Mouse (Mus musculus) T-helper 2 cell (primary cell): Measurements from ENCODE around the gene Agrp.

Source experiments
- in situ Hi-C: fragments of 300-600 bp; cut with MboI, MseI; formaldehyde crosslinking; loops from one replicate; pipeline ENCODE4 v1.15.1; 2025; ENCODE audit warnings: high pct_unique_total_duplicates

Gene Agrp

DNA sequence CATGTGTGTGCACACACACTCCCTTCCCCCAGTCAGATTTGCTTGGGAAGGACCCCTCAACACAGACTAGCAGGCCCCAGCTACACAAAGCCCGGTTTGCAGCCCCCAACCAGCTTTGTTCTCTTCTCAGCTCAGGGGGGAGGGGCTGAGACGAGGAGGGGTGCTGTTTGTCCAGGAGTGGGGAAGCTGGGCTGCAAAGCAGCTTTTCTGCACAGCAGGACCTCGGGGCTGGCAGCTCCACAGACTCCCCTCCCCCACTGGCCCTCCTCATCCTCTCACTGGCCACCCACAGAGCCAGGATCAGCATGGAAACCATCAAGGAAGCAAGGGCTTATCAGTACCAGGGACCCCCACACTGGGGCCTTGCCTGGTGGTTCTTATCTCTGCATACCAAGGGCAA is 116.1 kb downstream of the Agrp start:
- in situ Hi-C loops: no loop called here

DNA sequence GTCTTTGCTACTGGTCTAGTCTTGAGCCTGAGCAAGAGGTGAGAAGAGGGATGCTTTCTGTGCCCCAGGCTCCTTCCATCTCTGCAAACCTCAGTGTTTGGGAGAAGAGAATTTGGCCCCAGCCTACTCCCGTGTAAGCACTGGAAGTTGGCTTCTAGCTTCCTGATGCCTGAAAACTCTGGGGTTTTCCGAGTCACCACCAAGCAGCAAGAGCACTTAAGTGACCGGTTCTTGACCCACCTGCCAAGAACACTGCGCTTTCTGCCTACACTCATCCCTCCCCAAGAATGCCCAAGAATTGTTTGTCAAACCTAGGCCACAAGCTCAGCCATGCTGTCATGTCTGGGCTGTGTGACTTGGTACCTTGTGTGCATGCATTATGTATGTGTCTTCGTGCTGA is 116.7 kb downstream of the Agrp start:
- in situ Hi-C loops: no loop called here

DNA sequence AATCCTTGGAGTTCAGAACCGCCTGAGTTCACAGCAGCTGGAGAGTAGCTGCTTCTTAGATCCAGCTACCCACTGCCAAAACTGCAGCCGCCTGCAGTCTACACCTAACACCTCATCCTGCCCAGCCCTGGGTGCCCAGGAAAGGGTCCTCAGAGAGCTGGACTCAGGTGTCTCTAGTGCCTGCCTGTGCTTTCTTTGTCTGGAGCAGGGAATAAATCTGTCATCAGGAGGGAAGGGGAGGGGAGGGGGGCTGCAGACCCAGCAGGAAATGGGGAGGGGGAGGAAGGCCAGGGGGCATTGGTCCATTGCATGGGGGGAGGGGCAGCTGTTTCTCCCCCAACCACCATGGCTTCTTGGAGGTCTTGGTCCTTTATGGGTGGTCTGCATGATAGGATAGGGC is 117.6 kb downstream of the Agrp start:
- in situ Hi-C loops: no loop called here

DNA sequence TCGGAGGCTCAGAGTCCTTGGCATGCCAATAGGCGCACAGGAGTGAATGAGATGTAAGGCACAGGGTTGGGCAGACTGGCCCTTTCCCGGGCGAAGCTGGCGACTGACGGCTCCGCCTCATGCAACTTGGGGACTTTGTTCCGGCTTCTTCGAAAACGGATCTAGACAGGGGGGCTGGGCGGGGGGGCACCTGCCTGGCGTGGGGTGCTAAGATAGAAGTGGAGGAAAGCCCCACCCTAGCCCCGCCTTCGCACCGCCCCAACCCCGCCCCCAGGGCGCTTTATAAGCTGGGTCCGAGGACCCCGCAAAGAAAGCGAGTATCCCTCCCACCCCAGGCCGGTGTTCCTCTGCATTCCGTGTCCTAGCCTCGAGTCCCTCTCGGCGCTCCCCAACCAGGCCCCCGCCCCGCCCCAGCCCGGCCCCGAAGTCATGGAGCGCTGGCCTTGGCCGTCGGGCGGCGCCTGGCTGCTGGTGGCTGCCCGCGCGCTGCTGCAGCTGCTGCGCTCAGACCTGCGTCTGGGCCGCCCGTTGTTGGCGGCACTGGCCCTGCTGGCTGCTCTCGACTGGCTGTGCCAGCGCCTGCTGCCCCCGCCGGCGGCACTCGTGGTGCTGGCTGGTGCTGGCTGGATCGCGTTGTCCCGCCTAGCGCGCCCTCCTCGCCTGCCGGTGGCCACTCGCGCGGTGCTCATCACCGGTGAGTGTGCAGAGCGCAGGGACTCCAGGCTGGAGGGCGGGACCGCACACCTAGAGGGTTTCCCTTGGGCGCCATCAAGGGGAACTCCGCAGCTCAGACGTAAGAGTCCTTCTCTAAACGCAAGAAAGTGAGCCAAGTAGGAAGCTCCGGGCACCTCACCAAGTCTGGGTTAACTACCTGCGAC is 118.5 kb downstream of the Agrp start, which contains the start of gene Hsd11b2:
Gene Hsd11b2 (plus strand): TSS at position 320 of the 878 bp plus-strand sequence.
- in situ Hi-C loops: no loop called here

DNA sequence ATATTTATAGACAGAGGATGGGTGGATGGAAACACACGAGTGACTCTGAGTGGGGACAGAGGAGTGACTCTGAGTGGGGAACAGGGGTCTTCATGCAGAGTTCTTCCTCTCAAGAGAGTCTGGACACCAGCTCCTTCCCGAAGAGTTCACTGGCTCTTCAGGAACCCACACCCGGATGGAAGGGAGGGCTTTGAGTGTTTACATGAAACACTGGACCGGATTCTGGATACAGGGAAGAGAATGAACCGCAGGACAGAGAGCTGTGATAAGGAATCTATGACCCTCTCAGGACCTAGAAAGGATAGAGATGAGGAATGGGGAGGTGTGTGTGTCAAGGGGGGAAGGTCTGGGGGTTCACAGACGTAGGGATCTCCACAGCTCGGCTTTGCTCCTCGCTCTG is 119.8 kb downstream of the Agrp start:
- in situ Hi-C loops: no loop called here
